Mouse (Mus musculus): ENCODE measurements around the gene Gm20388.

GRCm38 (mm10) chr8:123349073-123349472, 3438.4 kb downstream of the Gm20388 start:
- TF ChIP-seq CTCF (IDR thresholded peaks at IDR 0.05; ENCODE audit: insufficient read depth, low read depth, low read length) (no peak), POLR2A (IDR thresholded peaks at IDR 0.05; ENCODE audit: insufficient read depth, low read depth, low read length) (no peak)

Data from olfactory bulb, adult 2 months (tissue).